15 mouse cellular contexts compared by ENCODE assay signal in the genomic region with DNA sequence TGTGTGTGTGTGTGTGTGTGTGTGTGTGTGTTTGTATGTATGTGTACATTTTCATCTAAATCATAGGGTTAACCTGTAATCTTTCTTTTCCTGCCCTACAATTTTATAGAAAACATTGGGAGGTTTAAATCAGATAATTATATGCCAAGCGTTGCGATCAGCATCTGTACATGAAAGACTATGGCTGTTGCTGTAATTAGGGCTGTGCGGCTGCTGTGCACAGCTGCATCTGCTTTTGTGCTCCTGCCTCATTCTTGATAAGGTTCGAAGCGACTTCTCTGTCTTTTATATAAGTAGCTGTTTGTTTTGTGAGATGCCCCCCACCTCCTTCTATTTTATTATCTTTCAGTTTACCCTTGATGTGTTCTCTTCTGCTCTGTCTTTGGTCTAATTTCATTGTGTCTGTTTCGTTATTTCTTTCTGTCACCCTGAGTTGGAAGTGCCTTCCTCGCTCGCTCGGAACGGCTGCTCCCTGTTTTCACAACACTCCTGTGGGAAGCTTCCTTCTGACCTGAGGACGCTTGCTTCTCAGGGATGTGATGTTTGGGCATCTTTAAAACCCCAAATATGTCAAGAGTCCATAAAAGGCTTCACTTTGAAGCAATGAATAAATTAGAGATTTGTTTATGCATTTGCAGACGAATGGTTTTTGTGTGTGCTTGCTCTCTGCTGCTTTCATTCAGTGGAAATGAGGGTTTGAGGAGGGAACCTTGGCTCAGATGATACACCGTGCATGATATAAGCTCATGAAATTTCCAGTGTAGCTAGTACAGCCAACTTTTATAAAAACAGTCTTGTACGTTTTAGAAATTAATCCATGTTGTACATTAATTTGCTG. TPM values are rescaled to one million over a fixed set of nuclear protein-coding genes. Genes with fewer than 3 reads are reported as not detected.
DNase-seq lines count a peak whose midpoint lies in the region; ATAC-seq and TF ChIP-seq lines count a peak whose summit lies in the region.
"Had no signal": no experiment of that assay in that cellular context is flagged by ENCODE, and none has a peak within 500 bp of the region (broad histone marks: within the 10 kb centered on the region; RNA-seq: fewer than 3 reads in every experiment).

No protein-coding gene starts in this region.

- no peak for TF ChIP-seq EP300 in lung, postnatal 0 days (IDR thresholded peaks at IDR 0.05)

- H3K4me3 ChIP-seq in embryonic facial prominence, embryonic 11.5 days (ENCODE audit: low read depth, low read length) = no peak overlapping the region
- H3K4me3 ChIP-seq in embryonic facial prominence, embryonic 10.5 days = no peak overlapping the region
- H3K4me3 ChIP-seq in lung, postnatal 0 days (ENCODE audit: low read depth, low read length) = no peak overlapping the region
- H3K4me3 ChIP-seq in limb, embryonic 14.5 days (replicated peaks; ENCODE audit: low read length) = no peak overlapping the region
- H3K4me3 ChIP-seq: erythroblast, embryonic 14.5 days had no signal

- no peaks in the 10 kb centered on the region for H3K4me1 ChIP-seq in embryonic facial prominence, embryonic 11.5 days (ENCODE audit: control insufficient read depth, insufficient read depth, low read length)
- no peaks in the 10 kb centered on the region for H3K4me1 ChIP-seq in embryonic facial prominence, embryonic 10.5 days
- no peaks in the 10 kb centered on the region for H3K4me1 ChIP-seq in lung, postnatal 0 days (ENCODE audit: insufficient read depth, low read depth, low read length)
- H3K4me1 ChIP-seq in limb, embryonic 14.5 days (ENCODE audit: control insufficient read depth, insufficient read depth, low read length) = peaks cover 4% of the 10 kb centered on the region; the same call in 1 of the 2 replicates

- H3K4me2 ChIP-seq in embryonic facial prominence, embryonic 11.5 days (ENCODE audit: low read depth, low read length) = no peak overlapping the region
- 0 out of 2 replicates have a peak overlapping the region, but pooled peaks have one; percentile 14 for H3K4me2 ChIP-seq in lung, postnatal 0 days (replicated peaks; ENCODE audit: low read depth, low read length)
- 0 out of 2 replicates have a peak overlapping the region, but pooled peaks have one; percentile 16 for H3K4me2 ChIP-seq in limb, embryonic 14.5 days (replicated peaks; ENCODE audit: low read depth, low read length, severe bottlenecking)

- H3K27me3 ChIP-seq in embryonic facial prominence, embryonic 11.5 days (ENCODE audit: control insufficient read depth, insufficient read depth, low read length) = no peaks in the 10 kb centered on the region
- no peaks in the 10 kb centered on the region for H3K27me3 ChIP-seq in embryonic facial prominence, embryonic 10.5 days (replicated peaks; ENCODE audit: low read depth, poor library complexity, severe bottlenecking)
- H3K27me3 ChIP-seq in lung, postnatal 0 days (replicated peaks; ENCODE audit: insufficient read depth, low read length) = no peaks in the 10 kb centered on the region
- H3K27me3 ChIP-seq in limb, embryonic 14.5 days (ENCODE audit: control insufficient read depth, insufficient read depth, low read length) = no peaks in the 10 kb centered on the region

- H3K27ac ChIP-seq in embryonic facial prominence, embryonic 11.5 days (replicated peaks; ENCODE audit: low read depth, low read length) = no peak overlapping the region
- no peak overlapping the region for H3K27ac ChIP-seq in embryonic facial prominence, embryonic 10.5 days (replicated peaks)
- H3K27ac ChIP-seq in lung, postnatal 0 days (ENCODE audit: low read length) = no peak overlapping the region
- H3K27ac ChIP-seq in limb, embryonic 14.5 days (replicated peaks; ENCODE audit: low read depth, low read length) = no peak overlapping the region

- ATAC-seq in embryonic facial prominence, embryonic 11.5 days (replicated peaks; ENCODE audit: insufficient number of reproducible peaks, low FRiP score, low TSS enrichment, low read depth) = no peak
- ATAC-seq in lung, postnatal 0 days = no peak
- no peak for ATAC-seq in limb, embryonic 14.5 days (ENCODE audit: low FRiP score, low read depth)
- ATAC-seq in cerebellum, adult (ENCODE audit: insufficient number of reproducible peaks, low FRiP score, low TSS enrichment) = no peak
- ATAC-seq: inflammation-experienced regulatory T-cells, adult 6 months had no signal

- peak; percentile 26 for DNase-seq in embryonic facial prominence, embryonic 11.5 days (ENCODE audit: low spot score)
- no peak for DNase-seq in embryonic facial prominence, embryonic 10.5 days (ENCODE audit: low spot score)
- no peak for DNase-seq in lung, postnatal 0 days (ENCODE audit: low spot score)
- no peak for DNase-seq in lung, postnatal 10 days
- DNase-seq in limb, embryonic 14.5 days (ENCODE audit: low spot score) = no peak
- DNase-seq in telencephalon, adult 2 months (ENCODE audit: low read depth, low spot score) = peak; percentile 3
- DNase-seq in adrenal gland, adult 2 months = no peak
- DNase-seq: gastrocnemius, postnatal 10 days; kidney, postnatal 14 days; spleen, adult 18-20 months had no signal

- WGBS in embryonic facial prominence, embryonic 11.5 days = 46% methylated on average over 14 of the region's 14 CpGs
- 54% methylated on average over 14 of the region's 14 CpGs for WGBS in embryonic facial prominence, embryonic 10.5 days
- 49% methylated on average over 14 of the region's 14 CpGs for WGBS in lung, postnatal 0 days
- WGBS in limb, embryonic 14.5 days = 32% methylated on average over 14 of the region's 14 CpGs

- H3K9me3 ChIP-seq in embryonic facial prominence, embryonic 11.5 days (replicated peaks; ENCODE audit: control insufficient read depth, low read length) = no peaks in the 10 kb centered on the region
- no peaks in the 10 kb centered on the region for H3K9me3 ChIP-seq in embryonic facial prominence, embryonic 10.5 days
- no peaks in the 10 kb centered on the region for H3K9me3 ChIP-seq in lung, postnatal 0 days (ENCODE audit: low read length)
- no peaks in the 10 kb centered on the region for H3K9me3 ChIP-seq in limb, embryonic 14.5 days (ENCODE audit: control insufficient read depth, low read length)

- no peak for TF ChIP-seq POLR2A in limb, embryonic 14.5 days (IDR thresholded peaks at IDR 0.05; ENCODE audit: borderline replicate concordance, extremely low read depth, insufficient read depth, insufficient read length)

- TF ChIP-seq CTCF in lung, postnatal 0 days (IDR thresholded peaks at IDR 0.05) = no peak

- no peak overlapping the region for H3K9ac ChIP-seq in embryonic facial prominence, embryonic 11.5 days (replicated peaks; ENCODE audit: low read length)
- H3K9ac ChIP-seq in lung, postnatal 0 days (replicated peaks; ENCODE audit: low read depth) = no peak overlapping the region
- no peak overlapping the region for H3K9ac ChIP-seq in limb, embryonic 14.5 days (ENCODE audit: low read depth, low read length, severe bottlenecking)

- H3K36me3 ChIP-seq in embryonic facial prominence, embryonic 11.5 days (replicated peaks; ENCODE audit: control insufficient read depth, insufficient read depth, low read depth, low read length) = no peaks in the 10 kb centered on the region
- no peaks in the 10 kb centered on the region for H3K36me3 ChIP-seq in embryonic facial prominence, embryonic 10.5 days (replicated peaks)
- no peaks in the 10 kb centered on the region for H3K36me3 ChIP-seq in lung, postnatal 0 days (ENCODE audit: insufficient read depth, low read length)
- H3K36me3 ChIP-seq in limb, embryonic 14.5 days (ENCODE audit: control insufficient read depth, insufficient read depth, low read length) = no peaks in the 10 kb centered on the region

RNA-seq across cellular contexts. Expression of a gene that starts 20.0 kb away (rescaled TPM):
- polyA plus RNA-seq in embryonic facial prominence, embryonic 11.5 days (2014; fragmentation: Nextera tagmentation; extraction: Ambion mirVana) = 0.46 and 0.88 TPM in 2 replicates
- 0.19 TPM in 1 of 2 replicates, not detected in the other for polyA plus RNA-seq in embryonic facial prominence, embryonic 10.5 days (2016; fragmentation: Nextera tagmentation; extraction: Ambion mirVana)
- 5.6 and 7.3 TPM in 2 replicates for polyA plus RNA-seq in lung, postnatal 0 days (2015; fragmentation: Nextera tagmentation; extraction: Ambion mirVana)
- polyA plus RNA-seq in limb, embryonic 14.5 days (2012; rRNA removed) = 0.04 TPM in 1 of 2 replicates, not detected in the other
- 0.37 TPM in 1 of 2 replicates, not detected in the other for polyA plus RNA-seq in limb, embryonic 14.5 days (2014; fragmentation: Nextera tagmentation; extraction: Ambion mirVana)
- total RNA-seq in adrenal gland, adult 2 months (2021) = not detected
- not detected in 2 replicates for polyA plus RNA-seq in adrenal gland, adult 2 months (2012; rRNA removed)
- total RNA-seq: gastrocnemius, postnatal 10 days had no signal
- polyA plus RNA-seq: erythroblast, embryonic 14.5 days; heart, embryonic 14.5 days; inflammation-experienced regulatory T-cells, adult 6 months; liver, embryonic 16.5 days had no signal

Comparison
In these comparisons a context has a peak if more than half of its experiments do, and no peak if none do; other contexts are left out.
1. DNase-seq: peak in embryonic facial prominence, embryonic 11.5 days (single experiment) and telencephalon, adult 2 months (single experiment); none in embryonic facial prominence, embryonic 10.5 days (single experiment), lung, postnatal 0 days (single experiment), lung, postnatal 10 days (single experiment), limb, embryonic 14.5 days (single experiment) and adrenal gland, adult 2 months (single experiment).